Mouse (Mus musculus): ENCODE measurements at regions not wholly inside any gene's neighbourhood (a gene's known extent, or its start where the extent isn't known, plus 50 kb on each side); places are given as distances from the start of the nearest gene placed in this dataset.
"Not testable (repeated sequence)": the region's sequence is repeated elsewhere in the genome, so short reads cannot be mapped to it uniquely, and the experiment has no call there.

DNA sequence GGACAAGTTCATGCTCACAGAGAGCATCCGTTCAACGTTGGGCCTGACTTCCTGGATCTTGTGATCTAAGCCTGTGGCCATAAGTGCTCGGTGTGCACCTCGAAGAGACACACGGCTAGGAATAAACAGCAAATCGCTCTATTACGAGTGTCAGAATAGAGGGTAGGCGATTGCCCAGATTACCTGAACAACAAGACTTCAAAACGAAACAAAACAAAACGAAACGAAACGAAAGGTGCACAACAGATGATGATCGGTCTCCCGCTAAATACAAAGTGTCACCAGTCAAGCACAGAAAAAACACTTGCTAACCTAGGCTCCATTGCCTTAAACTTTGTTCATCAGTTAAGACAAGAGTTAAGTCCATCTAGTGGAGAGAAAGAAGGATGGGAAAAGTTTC, 67.4 kb downstream of the Pdia4 start:
- DNase-seq (ENCODE audit: low spot score in 2 of 2): not testable (repeated sequence)

DNA sequence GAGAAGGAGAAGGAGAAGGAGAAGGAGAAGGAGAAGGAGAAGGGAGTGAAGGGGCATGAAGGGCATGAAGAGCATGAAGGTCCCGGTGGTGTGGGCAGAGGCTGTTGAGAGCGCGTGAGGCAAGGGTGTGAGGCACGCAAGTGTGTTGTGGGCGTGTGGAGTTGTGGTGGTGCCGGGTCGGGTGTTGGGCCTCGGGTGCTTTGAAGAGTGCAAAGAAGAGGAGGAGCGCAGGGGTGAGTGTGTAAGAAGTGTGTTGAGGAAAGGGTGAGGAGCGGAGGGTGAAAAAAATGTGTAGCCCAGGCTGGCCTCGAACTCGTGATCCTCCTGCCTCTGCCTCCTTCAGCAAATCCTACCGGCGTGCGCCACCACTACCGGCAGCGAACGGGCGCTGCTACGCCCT, 69.4 kb downstream of the Pdia4 start:
- not testable (repeated sequence) for DNase-seq (ENCODE audit: low spot score in 2 of 2)

GRCm38 (mm10) chr6:47740216-47740615, 73.0 kb downstream of the Pdia4 start:
- not testable (repeated sequence) for DNase-seq (ENCODE audit: low spot score in 2 of 2)

GRCm38 (mm10) chr6:47739696-47740095, 73.5 kb downstream of the Pdia4 start:
- peak; percentile 68 to 70 for DNase-seq (ENCODE audit: low spot score in 2 of 2)

- not testable (repeated sequence) for DNase-seq (ENCODE audit: low spot score in 2 of 2)
These were observed 75.3 kb downstream of the Pdia4 start for GRCm38 (mm10) chr6:47737972-47738371.
